Mouse (Mus musculus): Measurements from ENCODE around the gene Acsf3.

DNA sequence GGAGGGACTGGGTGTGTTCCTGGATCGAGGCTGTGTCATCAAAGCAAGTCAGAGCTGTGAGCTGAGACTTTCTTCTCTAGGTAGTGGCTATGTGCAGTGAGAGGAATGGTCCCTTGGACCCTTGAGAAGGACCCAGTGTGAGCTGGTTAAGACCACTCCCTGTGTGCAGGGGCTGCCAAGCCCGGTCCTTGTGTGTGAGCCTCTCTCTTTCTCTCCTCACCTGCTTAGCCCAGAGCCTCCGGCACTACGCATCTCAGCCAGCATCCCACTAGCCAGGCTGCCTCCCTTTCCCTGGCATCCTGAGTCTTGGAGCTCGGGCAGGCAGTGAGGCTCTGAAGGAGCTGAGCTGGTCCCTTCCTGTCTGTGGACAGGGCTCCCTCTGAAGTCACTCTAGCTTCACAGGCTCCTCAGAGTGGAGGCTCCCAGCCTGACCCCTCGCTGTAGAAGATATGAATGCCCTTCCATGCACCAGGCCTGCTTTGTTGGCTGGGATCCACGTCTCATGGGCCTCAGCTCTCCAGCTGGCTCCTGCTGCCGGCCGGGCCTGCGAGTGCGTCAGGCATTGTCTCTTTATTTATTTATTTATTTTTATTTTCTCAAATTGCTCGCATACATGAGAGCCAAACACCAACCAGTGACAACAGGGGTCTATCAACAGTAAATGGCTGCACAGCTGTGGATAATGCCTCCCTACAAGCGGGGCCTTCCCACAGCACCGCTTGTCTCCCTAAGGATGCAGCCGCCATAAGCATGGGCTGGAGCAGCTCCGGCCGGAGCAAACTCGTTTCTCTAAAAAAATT, 18.3 kb downstream of the Acsf3 start:
- TF ChIP-seq POLR2A (IDR thresholded peaks at IDR 0.05; ENCODE audit: low read depth, low read length): no peak
- TF ChIP-seq CTCF (IDR thresholded peaks at IDR 0.05; ENCODE audit: borderline replicate concordance, insufficient read depth, low read length): no peak
